Mouse (Mus musculus) cerebellum, postnatal 36 days (tissue): ENCODE measurements around the gene Kcnb1.
"Not testable (repeated sequence)": the region's sequence is repeated elsewhere in the genome, so short reads cannot be mapped to it uniquely, and the experiment has no call there.

ENCODE experiments used
- DNase-seq, 2 experiments: peaks; one replicate each; pipeline ENCODE4 v3.0.0; 2021 to 2022; ENCODE audit warnings: mixed read lengths in 2 of 2

Kcnb1 gene

DNA sequence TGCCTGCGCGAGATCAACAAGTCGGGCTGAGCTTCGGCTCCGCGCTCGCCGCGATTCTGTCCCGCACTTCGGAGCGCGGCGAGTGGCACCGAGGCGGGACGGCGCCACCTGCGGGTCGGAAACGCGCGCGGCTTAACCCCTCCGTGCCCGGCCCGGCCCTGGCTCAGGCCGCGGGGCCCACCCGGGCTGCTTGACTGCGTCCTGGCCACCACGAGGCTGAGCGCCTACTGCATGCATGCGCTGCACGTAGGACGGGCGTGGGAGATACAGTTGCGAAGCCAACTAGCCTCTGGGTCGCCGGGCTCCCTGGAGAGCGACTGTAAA is at the start of gene Kcnb1:
Gene Kcnb1 (minus strand): TSS at position 80 of the 324 bp plus-strand sequence.
- DNase-seq: peak; percentile 56 to 68

DNA sequence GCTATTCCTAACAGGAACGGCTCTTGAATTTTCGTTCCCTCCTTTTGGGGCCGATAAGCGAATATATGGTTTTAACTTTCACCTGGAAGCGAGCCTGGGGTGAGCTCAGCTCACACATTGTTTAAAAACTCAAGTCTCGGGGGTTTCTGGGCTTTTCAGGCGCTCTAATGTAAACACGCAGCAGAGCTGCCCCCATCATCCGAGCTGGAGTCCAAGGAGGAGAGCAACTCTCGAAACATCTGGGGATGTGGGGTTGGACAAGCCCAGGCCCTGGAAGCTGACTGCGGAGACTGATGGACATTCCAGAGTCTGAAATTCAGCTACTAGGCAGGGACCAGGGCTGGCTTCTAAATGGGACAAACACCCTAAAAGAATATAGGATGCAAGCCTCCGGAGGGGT is 49.3 kb upstream of the Kcnb1 start:
- no peak for DNase-seq

DNA sequence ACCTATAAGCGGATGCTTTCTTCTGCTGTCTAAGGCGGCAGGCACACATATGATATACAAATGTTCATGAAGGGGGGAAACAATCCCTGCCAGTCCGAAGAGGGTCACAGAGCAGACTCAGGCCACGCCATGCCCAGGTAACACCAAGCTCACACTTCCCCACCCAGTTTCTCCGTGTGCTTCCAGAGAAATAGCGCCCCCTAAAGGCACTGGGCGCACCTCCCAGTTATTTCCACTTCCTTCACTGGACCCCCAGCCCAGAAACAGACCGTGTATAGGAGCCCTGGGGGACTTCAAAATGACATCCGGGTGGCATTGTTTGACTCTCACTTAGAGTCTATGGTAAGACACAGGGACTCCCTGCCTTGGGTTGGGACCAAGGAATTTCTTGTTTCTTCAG is 47.3 kb upstream of the Kcnb1 start:
- DNase-seq: no peak

DNA sequence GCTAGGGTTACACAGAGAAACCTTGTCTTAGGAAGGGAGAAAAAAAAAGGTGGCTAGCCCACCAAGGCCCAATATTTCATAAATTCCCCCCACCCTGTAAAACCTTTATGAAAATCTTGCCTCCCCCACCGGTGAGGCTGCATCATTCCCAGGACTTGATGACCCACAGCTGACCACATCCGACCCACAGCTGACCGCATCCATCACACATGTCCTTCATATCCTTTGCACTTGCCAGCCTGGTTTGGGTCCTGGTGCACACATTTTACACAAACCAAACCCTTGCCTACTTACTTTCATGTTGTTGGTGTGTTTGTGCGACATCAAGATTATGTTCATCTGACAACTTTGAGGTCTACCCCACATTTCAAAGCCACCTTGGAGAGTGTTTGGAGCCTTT is 46.2 kb upstream of the Kcnb1 start:
- no peak for DNase-seq

DNA sequence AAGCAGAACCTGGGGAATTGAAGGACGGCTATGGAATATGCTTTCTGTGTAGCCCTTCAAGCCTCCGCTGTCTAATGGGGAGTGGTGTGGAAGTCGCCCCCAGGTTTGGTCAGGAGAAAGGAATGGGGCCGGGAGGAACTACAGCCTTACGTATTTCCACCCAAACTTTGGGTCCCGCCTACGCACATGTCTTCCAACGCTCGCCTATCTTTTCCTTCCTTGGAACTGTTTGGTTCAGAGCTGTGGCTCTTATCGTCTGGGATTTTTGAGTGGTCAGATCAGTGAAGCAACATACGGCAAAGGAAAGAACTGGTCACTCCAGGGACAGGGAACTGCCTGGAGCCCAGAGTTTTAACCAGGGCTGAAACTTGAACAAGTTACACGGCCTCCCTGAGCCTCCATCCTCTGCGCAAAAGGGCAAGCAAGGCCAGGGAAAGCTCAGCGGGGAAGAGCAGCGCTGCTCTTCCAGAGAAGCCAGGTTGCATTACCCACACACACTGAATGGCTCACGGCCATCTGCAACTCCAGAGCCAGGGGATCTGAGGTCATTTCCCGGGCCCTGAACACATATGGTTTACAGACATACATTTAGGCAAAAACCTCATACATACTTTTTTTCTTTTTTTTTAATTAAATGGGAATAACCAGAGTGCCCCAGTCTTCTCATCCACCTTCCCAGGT is 45.5 kb upstream of the Kcnb1 start:
- DNase-seq: peak in 1 of 2 experiments; percentile 15

DNA sequence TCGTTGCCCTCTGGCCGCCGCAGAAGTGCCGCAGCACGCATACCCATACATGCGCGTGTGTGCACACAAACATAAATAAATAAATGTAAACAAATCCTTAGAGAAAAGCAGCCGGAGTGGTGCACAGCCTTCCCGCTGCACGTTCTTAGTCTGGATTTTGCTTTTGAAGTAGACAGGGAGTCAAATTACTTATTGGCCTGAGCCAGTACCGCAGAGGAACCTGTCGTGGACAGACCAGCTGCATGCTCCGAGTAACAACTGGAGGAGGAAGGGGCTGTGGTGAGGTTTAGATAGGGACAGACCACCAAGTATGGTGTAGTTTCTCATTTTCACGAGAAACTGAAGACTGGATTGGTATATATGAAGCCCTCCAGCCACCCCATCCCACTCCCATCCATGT is 43.8 kb upstream of the Kcnb1 start:
- DNase-seq: no peak

DNA sequence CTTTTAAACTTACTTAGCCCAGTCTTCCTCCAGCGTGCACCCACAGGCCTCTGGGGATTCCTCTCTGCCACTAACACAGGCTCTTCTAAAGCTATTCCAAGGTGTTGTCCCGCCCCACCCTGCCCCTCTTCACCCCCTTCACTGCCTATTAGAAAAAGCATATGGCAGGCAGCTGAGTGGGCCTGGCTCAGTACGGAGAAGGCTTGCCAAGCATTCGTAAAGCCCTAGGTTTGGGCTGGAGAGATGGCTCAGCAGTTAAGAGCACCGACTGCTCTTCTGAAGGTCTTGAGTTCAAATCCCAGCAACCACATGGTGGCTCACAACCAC is 43.0 kb upstream of the Kcnb1 start:
- DNase-seq: no peak

DNA sequence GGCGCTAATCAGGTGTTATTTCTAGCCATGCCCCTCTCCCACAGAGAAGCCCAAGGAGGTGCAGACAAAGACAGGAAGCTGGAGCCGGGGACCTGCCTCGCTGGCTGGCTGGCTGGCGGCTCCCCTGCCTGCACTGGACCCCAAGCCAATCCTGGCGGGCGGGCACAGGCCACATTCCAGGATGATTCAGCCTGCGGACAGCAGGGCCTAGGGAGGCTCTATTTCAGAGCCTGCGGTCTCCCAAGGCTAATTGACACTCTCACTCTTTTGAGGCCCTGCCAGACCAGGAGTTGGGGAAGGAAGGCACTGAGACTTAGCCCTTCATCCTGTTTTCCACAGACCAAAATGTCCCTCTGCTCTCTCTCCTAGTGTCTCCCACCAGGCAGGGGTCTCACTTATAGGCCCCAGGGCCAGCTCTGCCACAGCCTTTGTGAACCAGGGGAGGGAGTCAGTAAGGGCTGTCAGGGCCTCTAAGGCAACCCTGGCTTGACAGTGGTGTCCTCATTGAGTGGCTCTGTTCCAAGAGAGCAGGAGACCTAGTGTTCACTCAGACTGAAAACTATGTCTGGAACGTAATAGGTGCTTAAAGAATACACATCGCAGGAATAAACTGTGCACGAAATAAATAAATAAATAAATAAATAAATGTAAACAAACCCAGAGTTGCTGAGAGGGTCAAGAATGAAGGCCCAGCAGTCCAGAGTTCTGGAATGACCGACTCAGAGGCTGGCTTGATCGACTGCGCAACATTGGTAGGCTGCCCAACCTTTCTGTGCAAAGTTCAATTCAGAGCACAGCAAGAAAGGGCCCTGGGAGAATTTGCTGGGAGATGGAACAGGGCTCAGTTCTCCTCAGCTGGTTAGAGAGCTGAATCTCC is 42.4 kb upstream of the Kcnb1 start:
- peak; percentile 51 to 52 for DNase-seq

DNA sequence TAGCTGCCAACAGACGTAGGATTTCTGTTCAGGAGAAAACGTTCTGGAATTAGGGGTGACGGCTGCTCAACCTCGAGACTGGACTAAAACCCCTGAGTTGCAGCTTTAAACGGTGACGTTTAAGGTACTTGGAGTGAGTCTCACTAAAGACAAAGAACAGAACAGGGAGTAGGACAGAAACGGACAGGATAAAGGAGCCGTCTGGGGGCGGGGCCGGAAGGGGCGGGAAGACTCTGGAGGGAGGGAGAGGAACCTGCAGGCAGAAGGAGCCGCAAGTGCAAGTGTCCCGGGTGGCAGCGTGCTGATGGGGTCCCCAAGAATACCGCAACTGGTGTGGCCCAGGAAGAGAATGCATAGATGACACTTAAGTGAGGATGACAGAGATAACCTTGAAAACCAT is 40.6 kb upstream of the Kcnb1 start:
- no peak for DNase-seq

DNA sequence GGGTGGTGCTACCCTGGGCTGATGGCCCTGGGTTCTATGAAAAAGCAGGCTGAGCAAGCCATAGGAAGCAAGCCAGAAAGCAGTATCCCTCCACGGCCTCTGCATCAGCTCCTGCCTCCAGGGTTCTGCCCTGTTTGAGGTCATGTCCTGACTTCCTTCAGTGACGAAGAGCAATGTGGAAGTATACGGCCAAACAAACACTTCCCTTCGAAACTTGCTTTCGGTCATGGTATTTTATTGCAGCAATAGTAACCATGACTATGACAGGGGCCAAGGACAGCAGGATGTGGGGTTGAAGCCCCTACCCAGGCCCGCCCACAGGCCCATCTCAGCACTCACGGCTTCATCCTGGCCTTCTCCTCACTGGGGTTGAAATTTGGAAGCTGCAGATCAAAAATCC is 35.0 kb upstream of the Kcnb1 start:
- no peak for DNase-seq

DNA sequence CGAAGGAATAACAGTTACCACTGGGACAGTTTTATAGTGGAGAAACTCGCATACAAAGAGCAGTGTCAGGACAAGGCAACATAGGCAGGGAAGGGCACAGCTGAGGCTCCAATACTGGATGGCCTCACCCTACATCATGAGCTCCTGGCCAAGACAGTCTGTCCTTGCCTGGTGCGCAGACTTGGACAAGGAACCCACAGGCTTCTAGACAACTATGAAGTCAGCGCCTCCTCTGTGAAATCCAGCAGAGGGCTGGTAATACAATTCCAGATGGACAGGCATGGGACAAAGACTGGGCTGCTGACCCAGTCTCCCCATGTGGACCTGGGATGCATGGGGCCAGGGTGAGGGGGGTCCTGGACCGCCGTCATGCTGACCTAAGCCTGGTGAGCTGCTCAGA is 34.2 kb upstream of the Kcnb1 start:
- no peak for DNase-seq

DNA sequence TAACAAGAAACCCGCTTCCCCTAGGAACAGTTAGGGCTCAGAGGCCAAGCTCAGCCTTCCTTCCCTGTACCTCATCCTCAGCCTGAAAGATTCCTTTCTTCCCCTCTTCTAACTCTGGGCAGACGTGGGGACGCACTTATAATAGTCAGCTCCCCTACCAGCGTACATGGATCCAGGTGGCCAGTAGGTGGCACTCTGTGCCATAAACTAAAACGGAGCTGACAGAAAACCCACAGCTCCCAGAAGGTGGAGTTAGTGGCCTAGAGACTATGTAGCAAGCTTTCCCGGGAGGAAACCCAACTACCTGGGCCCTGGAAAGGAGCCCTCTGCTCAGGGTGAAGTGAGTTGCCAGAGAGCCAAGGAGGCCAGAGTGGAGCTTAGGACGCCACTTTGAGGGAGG is 32.2 kb upstream of the Kcnb1 start:
- peak; percentile 75 to 79 for DNase-seq

DNA sequence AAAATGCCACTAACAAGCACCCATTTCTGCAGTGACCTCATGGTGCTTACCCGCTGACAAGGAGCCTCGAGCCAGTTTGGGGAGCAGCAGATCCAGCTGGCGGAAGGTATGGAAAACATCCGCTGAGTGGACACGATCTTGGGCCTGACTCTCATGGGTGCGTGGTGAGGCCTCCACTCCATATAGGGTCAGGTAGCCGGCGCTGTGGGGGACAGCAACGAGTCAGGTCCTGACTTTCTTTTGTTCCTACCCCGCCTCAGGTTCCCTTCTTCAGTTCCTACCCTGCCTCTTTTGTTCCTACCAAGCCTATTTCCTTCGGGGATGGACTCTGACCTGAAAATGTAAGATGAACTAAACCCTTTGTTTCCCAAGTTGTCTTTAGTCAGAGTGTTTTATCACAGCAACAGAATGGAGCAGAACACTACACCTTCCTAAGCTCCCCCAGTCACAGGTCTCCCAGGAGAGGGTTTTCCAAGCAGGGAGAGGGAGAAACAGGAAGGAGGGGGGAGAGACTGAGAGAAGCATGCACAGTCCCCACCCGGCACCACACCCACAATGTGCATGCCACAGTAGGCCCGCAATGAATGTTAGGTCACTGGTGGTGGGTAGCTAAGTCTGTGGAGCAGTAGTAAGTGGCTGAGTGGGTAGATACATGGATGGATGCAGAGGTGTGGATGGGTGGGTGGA is 31.3 kb upstream of the Kcnb1 start:
- no peak for DNase-seq

DNA sequence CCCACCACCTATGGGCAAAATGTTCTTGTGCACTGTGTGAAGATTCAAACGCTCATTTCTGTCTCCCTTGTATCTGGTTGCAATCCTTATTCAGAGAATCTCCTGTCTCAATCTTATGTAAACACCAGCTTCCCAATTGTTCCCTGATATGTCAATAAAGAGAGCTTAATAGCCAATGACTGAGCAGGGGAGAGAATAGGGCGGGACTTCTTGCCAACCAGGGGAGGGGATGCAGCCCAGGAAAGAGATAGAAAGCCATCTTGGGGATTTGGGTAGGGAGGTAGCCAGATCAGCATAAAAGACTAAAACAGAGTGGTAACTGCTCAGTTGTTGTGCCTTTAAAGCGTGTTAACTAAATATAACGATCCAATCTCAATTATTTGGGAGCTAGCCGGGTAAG is 30.8 kb upstream of the Kcnb1 start:
- no peak for DNase-seq

DNA sequence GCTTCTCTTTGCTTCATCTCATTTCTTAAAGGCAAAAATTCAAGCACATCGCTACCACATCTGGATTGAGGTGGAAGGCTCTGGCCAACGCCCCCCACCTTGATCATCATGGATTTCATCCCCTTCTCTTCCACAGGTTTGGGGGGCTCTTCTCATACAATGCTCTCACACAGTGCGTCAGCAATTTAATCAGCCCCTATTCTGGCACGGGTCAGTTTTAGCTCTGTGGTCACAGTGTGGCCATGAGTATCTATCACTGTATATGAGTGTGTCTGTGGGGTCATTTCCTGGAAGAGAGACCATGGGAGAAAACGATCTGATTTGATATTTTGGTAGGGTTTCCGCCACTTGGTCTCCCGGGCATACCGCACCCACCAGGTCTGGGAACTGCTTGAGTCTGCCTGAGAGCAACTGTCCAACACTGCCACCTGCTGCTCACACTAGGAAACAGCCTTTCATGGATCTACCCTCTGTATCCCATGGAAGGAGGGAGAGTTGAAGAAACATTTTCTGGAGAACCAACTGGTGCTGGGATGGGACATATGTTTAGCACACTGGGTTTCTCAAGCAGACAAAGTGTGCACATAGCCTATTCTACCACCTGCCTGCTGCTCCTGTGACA is 29.3 kb upstream of the Kcnb1 start:
- peak; percentile 88 to 92 for DNase-seq

DNA sequence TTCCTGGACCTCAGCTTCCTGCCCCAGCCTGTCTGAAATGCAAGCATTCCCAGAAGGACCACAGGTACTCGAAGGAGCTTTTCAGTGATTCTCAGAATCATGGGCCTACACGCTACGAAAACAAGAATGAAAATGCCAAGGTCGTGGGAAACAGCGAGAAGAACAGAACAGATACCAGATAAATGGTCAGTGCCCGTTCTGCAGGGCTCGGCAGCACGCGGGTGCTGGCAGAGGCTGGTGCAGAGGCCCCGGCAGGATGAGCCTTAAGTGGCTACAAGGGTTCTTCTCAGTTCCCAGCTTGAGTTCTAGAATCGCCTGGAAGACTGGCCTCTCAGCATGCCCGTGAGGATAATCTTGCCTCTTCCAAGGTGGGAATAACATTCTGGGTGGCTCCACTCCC is 23.7 kb upstream of the Kcnb1 start:
- no peak for DNase-seq

DNA sequence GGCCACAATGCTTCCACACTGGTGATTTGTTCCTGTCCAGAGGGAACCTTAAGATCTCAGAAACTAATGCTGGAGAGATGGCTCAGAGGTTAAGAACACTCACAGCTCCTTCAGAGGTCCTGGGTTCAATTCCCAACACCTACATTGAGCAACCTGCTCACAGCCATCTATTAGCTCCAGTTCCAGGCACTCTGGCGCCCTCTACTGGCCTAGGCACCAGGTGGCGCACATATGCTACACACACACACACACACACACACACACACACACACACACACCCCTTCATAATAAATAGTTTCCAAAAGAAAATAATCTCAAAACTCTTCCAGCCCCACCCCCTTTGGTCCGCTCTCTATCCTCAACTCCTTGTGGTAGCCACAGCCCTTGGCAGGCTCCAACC is 23.1 kb upstream of the Kcnb1 start:
- peak in 1 of 2 experiments; percentile 21 for DNase-seq

DNA sequence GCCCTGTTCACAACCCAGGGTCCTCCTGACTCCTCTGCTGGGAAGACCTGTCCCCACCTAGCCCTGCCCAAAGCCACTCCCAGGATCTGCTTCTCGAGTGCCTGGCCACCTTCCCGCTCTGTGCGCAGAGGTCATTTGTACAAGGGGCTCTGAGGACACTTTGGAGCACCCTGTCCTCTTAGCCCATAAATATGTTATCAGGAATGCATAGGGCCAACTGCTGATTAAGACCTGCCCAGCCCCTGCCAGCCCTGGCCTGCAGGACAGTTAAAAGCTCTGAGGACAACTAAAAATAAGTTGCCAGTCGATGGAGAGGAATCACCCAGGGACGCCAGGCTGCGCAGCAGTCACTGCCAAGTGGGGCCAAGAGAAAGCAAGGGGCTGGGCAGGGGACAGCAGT is 22.6 kb upstream of the Kcnb1 start:
- no peak for DNase-seq

DNA sequence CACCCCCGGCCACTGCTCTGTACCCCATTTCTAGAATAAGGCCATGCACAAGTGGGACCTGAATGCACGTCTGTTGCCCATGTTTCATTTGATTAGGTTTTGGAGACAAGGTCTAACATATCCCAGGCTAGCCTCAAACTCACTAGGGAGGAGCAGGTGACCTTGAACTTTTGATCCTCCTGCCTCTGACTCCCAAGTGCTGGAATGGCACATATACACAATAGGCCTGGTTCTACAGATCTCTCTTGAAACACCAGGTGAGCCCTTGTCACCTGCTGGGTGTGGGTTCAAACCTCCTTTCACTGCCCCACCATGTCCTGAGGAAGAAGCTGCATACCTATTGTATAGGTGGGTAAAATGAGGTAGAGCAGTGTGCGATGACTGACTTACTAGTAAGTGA is 22.1 kb upstream of the Kcnb1 start:
- no peak for DNase-seq

DNA sequence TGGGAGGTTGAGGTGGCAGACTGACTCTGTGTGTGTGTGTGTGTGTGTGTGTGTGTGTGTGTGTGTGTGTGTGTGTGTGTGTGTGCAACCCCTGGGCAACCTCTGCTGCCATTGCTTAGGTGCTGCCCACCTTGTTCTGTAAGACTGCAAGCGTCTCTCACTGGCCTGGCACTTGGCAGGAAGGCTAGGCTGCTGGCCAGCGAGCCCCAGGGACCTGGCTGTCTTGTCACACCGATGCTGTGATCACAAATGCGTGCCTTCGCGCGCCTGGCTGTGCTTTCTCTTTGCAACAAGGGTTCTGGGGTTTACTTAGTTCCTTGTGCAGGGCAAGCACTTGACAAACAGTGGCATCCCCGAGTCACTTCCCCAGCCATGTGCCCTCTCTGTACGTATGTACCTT is 19.9 kb upstream of the Kcnb1 start:
- DNase-seq: peak; percentile 85

DNA sequence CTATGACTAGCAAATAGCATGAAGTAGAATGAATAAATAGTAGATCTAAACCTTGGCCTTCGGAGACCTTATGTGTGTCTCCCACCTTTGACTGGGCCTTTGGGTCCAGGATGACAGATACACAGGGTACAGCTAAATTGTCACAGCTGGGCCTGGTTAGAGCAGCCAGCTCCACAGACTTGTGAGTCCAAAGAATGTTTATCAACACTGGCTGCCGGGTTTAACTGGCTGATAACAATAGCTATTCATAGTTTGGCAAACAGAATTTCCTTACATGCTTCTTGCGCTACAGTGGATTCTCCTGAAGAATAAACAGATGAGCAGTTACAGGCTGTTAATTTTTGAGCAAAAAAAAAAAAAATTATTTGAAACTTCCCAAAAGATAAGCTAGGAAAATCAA is 19.0 kb upstream of the Kcnb1 start:
- no peak for DNase-seq

DNA sequence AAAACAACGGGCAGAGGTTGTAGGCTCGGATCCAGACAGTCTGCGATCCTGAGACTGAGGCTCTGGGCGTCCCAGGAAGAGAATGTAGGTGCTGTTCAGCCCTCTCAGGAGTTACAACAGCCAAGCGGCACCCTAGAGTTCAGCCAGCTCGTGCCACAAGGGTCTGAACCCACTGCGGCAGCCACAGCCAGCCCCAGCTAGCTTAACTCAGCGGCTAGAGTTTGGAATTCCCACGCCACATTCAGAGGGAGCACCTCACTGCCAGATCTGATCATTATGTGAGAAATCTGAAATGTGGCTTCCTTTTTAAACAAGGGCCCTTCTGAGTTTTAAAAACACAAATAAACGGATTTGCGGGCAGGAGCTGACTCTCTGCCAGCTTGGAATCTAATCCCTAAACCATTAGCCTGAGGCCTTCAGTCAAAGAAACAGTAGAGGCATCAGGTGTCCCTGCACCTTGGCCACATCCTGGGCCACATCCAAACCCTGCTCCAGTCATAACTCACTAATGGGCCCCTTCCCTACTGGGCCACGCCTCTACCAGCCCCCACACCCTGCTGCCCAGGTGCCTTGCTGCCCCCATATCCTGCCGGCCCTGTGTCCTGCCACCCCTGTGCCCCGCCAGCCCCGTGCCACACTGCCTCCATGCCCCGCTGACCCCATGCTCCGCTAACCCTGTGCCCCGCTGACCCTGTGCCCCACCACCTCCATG is 16.1 kb upstream of the Kcnb1 start:
- DNase-seq: no peak

DNA sequence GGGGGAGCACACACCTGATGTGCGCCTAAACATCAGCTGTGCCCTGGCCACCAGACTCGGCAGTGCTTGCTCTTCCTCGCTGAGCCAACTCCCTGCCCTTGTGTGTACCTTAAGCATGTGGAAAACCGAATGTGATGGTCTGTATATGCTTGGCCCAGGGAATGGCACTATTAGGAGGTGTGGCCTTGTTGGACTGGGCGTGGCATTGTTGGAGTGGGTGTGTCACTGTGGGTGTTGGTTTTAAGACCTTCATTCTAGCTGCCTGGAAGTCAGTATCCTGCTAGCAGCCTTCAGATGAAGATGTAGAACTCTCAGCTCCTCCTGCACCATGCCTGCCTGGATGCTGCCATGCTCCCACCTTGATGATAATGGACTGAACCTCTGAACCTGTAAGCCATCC is 14.7 kb upstream of the Kcnb1 start:
- not testable (repeated sequence) for DNase-seq
